Mouse (Mus musculus): ENCODE measurements at regions not wholly inside any gene's neighbourhood (a gene's known extent, or its start where the extent isn't known, plus 50 kb on each side); places are given as distances from the start of the nearest gene placed in this dataset.

- TF ChIP-seq CTCF (IDR thresholded peaks at IDR 0.05; ENCODE audit: extremely low read depth, insufficient read length, insufficient replicate concordance, low read depth, low read length) (no peak), POLR2A (IDR thresholded peaks at IDR 0.05; ENCODE audit: low read depth, low read length) (no peak)
Measured at GRCm38 (mm10) chr10:96696571-96696970, 79.8 kb downstream of the Btg1 start.
